Mouse (Mus musculus) embryonic facial prominence, embryonic 14.5 days (tissue): ENCODE measurements around the gene Spsb1. TPM values are rescaled to one million over a fixed set of nuclear protein-coding genes. Genes with fewer than 3 reads are reported as not detected.

ENCODE experiments used
- ATAC-seq: fragments of 200-750 bp; cut with Nextera tagmentation; 2 replicates; pipeline ENCODE4 v1.8.0; 2017; ENCODE audit warnings: low read depth, moderate number of reproducible peaks, moderate TSS enrichment
- DNase-seq: peaks from one replicate; pipeline ENCODE4 v3.0.0-alpha.2; 2015; ENCODE audit warnings: low spot score
- H3K27ac ChIP-seq: fragments of 300-500 bp; sonication (generic); replicated peaks from 2 replicates; pipeline ENCODE4 v1.5.1; 2014; ENCODE audit warnings: low read depth, mild to moderate bottlenecking, low read length, moderate library complexity
- H3K27me3 ChIP-seq: fragments of 300-500 bp; sonication (generic); replicated peaks from 2 replicates; pipeline ENCODE4 v1.6.1; 2014; ENCODE audit warnings: low read length; ENCODE audit not compliant: control insufficient read depth, insufficient read depth
- H3K36me3 ChIP-seq: fragments of 300-500 bp; sonication (generic); 2 replicates; pipeline ENCODE4 v1.6.1; 2014; ENCODE audit warnings: low read length, mixed read lengths; ENCODE audit not compliant: control insufficient read depth, insufficient read depth
- H3K4me1 ChIP-seq: fragments of 300-500 bp; sonication (generic); 2 replicates; pipeline ENCODE4 v1.6.1; 2014; ENCODE audit warnings: antibody characterized with exemption, low read length; ENCODE audit not compliant: control insufficient read depth, insufficient read depth
- H3K4me2 ChIP-seq: fragments of 300-500 bp; sonication (generic); 2 replicates; pipeline ENCODE4 v1.6.1; 2014; ENCODE audit warnings: low read depth, mild to moderate bottlenecking, low read length, moderate library complexity, mixed read lengths
- H3K4me3 ChIP-seq: fragments of 300-500 bp; sonication (generic); 2 replicates; pipeline ENCODE4 v1.5.1; 2014; ENCODE audit warnings: low read depth, mild to moderate bottlenecking, low read length
- H3K9ac ChIP-seq: fragments of 300-500 bp; sonication (generic); 2 replicates; pipeline ENCODE4 v1.6.1; 2014; ENCODE audit warnings: low read depth, mild to moderate bottlenecking, low read length, moderate library complexity, mixed read lengths
- H3K9me3 ChIP-seq: fragments of 300-500 bp; sonication (generic); 2 replicates; pipeline ENCODE4 v1.6.1; 2016; ENCODE audit warnings: low read length; ENCODE audit not compliant: control insufficient read depth
- WGBS: fragments of 180-500 bp; shearing (Covaris S2); extraction: QIAGEN DNeasy Blood & Tissue Kit; methylation state at CpG from one replicate; pipeline ENCODE4 v1.1.7; 2014; 5-methylcytosine and 5-hydroxymethylcytosine counted together
- polyA plus RNA-seq: library from polyadenylated mRNA; unstranded; fragments of >200 nt; fragmentation: Nextera tagmentation; extraction: Ambion mirVana; gene quantifications from 2 replicates; pipeline ENCODE4 v1.2.1, GENCODE M21; 2014

The Spsb1 gene
- polyA plus RNA-seq, 1 experiment from 2014 or later = 19.6 TPM

GRCm38 (mm10) chr4:149988931-149989556 is 34.2 kb upstream of the Spsb1 start:
- Histone ChIP-seq H3K9me3 (no peaks in the 10 kb centered on the region), H3K9ac (0 out of 2 replicates have a peak overlapping the region, but pooled peaks have one; percentile 20), H3K4me2 (peak overlapping the region; percentile 49), H3K27ac (no peak overlapping the region), H3K27me3 (no peaks in the 10 kb centered on the region), H3K4me3 (peak overlapping the region; percentile 24), H3K36me3 (no peaks in the 10 kb centered on the region), H3K4me1 (peaks cover 23% of the 10 kb centered on the region)
- 8% methylated on average over 21 of the region's 21 CpGs for WGBS
- DNase-seq (peak; percentile 94), ATAC-seq (peak; percentile 93)

GRCm38 (mm10) chr4:149988301-149988700 is 33.5 kb upstream of the Spsb1 start:
- peak overlapping the region; percentile 49 for H3K4me2 ChIP-seq
- H3K36me3 ChIP-seq = no peaks in the 10 kb centered on the region
- no peaks in the 10 kb centered on the region for H3K9me3 ChIP-seq
- DNase-seq (no peak), ATAC-seq (no peak)
- H3K4me3 ChIP-seq = peak overlapping the region; percentile 24; the same call in 1 of the 2 replicates
- peaks cover 23% of the 10 kb centered on the region for H3K4me1 ChIP-seq
- H3K9ac ChIP-seq = 0 out of 2 replicates have a peak overlapping the region, but pooled peaks have one; percentile 20
- WGBS = 63% methylated on average over 6 of the region's 6 CpGs
- no peak overlapping the region for H3K27ac ChIP-seq
- H3K27me3 ChIP-seq = no peaks in the 10 kb centered on the region

DNA sequence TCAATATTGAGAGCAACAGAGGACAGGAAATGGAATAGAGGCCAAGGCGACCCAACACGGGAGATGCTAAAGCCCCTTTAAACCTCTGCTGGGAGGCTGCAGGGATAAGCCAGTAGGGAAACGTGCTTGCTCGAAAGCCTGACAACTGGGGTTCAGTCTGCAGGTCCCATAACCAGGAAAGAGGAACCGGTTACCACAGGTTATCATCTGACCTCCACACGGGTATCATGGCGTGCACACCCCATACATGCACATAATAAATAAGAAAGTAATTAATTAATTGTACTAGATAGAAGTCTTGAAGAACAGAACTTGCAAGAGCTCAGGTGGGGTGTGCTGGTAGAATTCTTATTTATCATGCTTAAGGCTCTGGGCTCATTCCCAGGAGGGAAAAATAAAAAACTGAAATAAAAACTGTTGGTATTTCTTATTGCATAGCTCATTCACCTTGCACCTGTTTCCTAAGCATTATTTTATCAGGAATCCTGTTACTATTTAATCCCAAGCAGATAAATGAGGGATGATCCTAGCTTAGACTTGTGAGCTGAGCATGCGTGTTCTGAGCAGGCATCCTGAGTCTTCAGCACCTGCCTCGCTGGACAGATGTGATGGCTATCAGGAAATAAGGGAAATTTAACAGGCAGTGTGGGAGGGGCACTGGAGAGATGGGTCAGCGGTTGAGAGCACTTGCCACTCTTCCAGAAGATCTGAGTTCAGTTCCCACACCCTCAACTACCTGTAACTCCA is 32.0 kb upstream of the Spsb1 start:
- Histone ChIP-seq H3K4me1 (peaks cover 23% of the 10 kb centered on the region), H3K9ac (no peak overlapping the region), H3K9me3 (no peaks in the 10 kb centered on the region), H3K27ac (no peak overlapping the region), H3K36me3 (peaks cover 5% of the 10 kb centered on the region; the same call in 1 of the 2 replicates), H3K4me2 (no peak overlapping the region), H3K27me3 (no peaks in the 10 kb centered on the region), H3K4me3 (no peak overlapping the region)
- ATAC-seq (no peak), DNase-seq (no peak)
- 76% methylated on average over 10 of the region's 10 CpGs for WGBS

GRCm38 (mm10) chr4:149983921-149984645 is 29.2 kb upstream of the Spsb1 start:
- H3K4me3 ChIP-seq = no peak overlapping the region
- WGBS = 92% methylated on average over 23 of the region's 23 CpGs
- H3K4me1 ChIP-seq = peaks cover 12% of the 10 kb centered on the region
- ATAC-seq = no peak
- H3K36me3 ChIP-seq = peaks cover 11% of the 10 kb centered on the region; the same call in 1 of the 2 replicates
- no peaks in the 10 kb centered on the region for H3K9me3 ChIP-seq
- H3K9ac ChIP-seq = no peak overlapping the region
- no peak overlapping the region for H3K4me2 ChIP-seq
- H3K27ac ChIP-seq = no peak overlapping the region
- DNase-seq = no peak
- no peaks in the 10 kb centered on the region for H3K27me3 ChIP-seq

GRCm38 (mm10) chr4:149982154-149982553 is 27.3 kb upstream of the Spsb1 start:
- Histone ChIP-seq H3K4me3 (no peak overlapping the region), H3K9ac (no peak overlapping the region), H3K27me3 (no peaks in the 10 kb centered on the region), H3K4me1 (peaks cover 19% of the 10 kb centered on the region), H3K9me3 (no peaks in the 10 kb centered on the region), H3K36me3 (peaks cover 11% of the 10 kb centered on the region; the same call in 1 of the 2 replicates), H3K27ac (no peak overlapping the region), H3K4me2 (no peak overlapping the region)
- WGBS = 83% methylated on average over 15 of the region's 15 CpGs
- DNase-seq = no peak
- ATAC-seq = no peak

DNA sequence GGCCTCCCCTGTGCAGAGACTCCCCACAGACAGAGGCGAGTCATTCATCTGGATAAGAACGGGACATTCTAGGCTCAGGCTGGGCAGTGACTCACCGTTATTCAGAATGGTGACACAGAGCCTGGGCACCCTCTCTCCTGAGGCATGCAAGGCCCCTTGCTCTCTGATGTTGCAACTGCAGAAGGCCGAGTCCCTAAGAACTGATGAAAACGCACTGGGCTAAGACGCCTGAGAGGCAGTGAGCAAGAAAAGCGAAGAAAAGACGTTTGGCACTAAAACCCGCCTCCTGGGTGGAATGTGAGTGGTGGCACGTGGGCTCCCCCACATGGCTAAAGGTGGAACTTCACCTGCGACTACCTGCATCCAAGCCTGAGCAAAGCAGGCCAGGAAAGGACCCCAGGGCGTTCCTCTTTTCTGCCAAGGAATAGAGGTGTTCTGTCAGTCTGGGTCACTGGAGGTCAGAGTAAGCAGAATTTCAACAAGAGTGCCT is 25.0 kb upstream of the Spsb1 start:
- Histone ChIP-seq H3K27me3 (no peaks in the 10 kb centered on the region), H3K36me3 (peaks cover 11% of the 10 kb centered on the region; the same call in 1 of the 2 replicates), H3K4me1 (peaks cover 21% of the 10 kb centered on the region), H3K27ac (no peak overlapping the region; the same call in 1 of the 2 replicates), H3K4me2 (peak overlapping the region; percentile 46), H3K9ac (peak overlapping the region; percentile 28; the same call in 1 of the 2 replicates), H3K4me3 (no peak overlapping the region), H3K9me3 (no peaks in the 10 kb centered on the region)
- ATAC-seq = peak; percentile 51
- DNase-seq = peak; percentile 90
- WGBS = 1% methylated on average over 12 of the region's 12 CpGs

GRCm38 (mm10) chr4:149978820-149979219 is 24.0 kb upstream of the Spsb1 start:
- DNase-seq (no peak), ATAC-seq (no peak)
- Histone ChIP-seq H3K36me3 (peaks cover 11% of the 10 kb centered on the region; the same call in 1 of the 2 replicates), H3K4me3 (no peak overlapping the region), H3K27ac (no peak overlapping the region), H3K27me3 (no peaks in the 10 kb centered on the region), H3K4me1 (peaks cover 21% of the 10 kb centered on the region), H3K4me2 (no peak overlapping the region), H3K9ac (no peak overlapping the region), H3K9me3 (no peaks in the 10 kb centered on the region)
- 78% methylated on average over 2 of the region's 2 CpGs for WGBS
